Mouse (Mus musculus): ENCODE measurements around the gene Fignl1. TPM values are rescaled to one million over a fixed set of nuclear protein-coding genes. Genes with fewer than 3 reads are reported as not detected.

Gene Fignl1
- polyA plus RNA-seq, 1 experiment from 2014 or later, result 26.1 TPM

DNA sequence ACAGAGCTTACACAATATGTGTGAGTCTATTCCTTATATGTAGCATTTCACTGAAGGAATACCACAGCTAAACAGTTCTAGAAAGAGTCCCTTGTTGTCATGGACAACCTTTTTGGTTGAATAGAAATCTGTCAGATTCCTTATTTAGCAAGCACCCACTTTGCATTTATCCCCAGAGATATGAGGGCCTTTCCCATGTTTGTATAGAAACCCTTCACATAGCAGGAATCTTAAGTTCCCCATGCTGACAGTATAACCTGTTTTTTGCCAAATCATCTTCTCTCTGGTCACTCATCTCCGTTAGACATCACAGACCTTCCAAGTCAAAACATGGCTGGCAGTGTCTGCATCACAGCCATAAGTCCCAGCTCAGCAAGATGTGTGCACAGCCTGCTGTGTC is 64.5 kb downstream of the Fignl1 start:
- no peak overlapping the region for H3K4me3 ChIP-seq
- H3K9me3 ChIP-seq, result no peaks in the 10 kb centered on the region
- no peaks in the 10 kb centered on the region for H3K36me3 ChIP-seq
- WGBS, result 68% methylated on average over 1 of the region's 1 CpGs
- ATAC-seq (replicated peaks), result no peak
- H3K27ac ChIP-seq (replicated peaks), result no peak overlapping the region
- H3K4me2 ChIP-seq (replicated peaks), result no peak overlapping the region
- no peaks in the 10 kb centered on the region for H3K27me3 ChIP-seq
- H3K4me1 ChIP-seq, result no peaks in the 10 kb centered on the region
- H3K9ac ChIP-seq (replicated peaks), result no peak overlapping the region

DNA sequence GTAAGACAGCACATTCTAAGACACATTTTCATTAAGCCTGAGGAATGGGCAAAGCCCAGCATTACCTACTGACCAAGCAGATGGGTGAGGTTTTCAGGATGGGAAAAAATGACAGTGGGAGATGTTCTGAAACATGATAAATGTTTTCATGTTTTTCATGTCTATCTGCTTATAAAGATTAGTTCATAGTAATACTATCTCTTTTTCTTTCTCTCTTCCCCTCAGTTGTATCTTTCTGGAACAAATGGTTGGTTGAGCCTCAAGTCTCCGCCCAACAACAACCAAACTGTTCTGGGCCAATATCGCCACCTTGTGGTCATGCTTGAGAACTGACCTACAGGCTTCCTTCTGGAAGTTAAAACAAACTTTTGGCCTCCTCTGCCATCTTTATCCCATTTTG is 66.1 kb downstream of the Fignl1 start:
- H3K4me2 ChIP-seq (replicated peaks), result no peak overlapping the region
- H3K27ac ChIP-seq (replicated peaks), result no peak overlapping the region
- no peak overlapping the region for H3K4me3 ChIP-seq
- no peaks in the 10 kb centered on the region for H3K27me3 ChIP-seq
- H3K4me1 ChIP-seq, result no peaks in the 10 kb centered on the region
- H3K9me3 ChIP-seq, result no peaks in the 10 kb centered on the region
- H3K36me3 ChIP-seq, result no peaks in the 10 kb centered on the region
- H3K9ac ChIP-seq (replicated peaks), result no peak overlapping the region
- no peak for ATAC-seq (replicated peaks)
- 36% methylated on average over 2 of the region's 2 CpGs for WGBS

DNA sequence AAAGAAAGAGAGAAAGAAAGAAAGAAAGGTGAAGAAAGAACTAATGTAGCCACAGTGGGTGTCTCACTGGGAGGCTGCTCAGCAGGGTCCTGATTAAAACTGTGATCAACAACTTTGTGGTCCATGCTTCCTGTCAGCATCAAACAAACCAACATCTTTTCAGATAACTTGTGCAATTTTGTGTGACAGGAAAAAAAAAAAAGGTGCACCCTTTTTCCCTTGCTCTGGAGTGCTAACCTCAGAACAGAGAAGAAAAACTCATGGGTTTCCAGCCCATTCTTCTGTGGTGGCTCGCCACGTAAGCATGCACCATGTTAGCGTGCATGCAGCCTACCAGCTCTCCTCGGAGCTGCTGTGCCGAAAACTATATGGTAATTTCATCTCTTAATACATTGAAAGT is 67.2 kb downstream of the Fignl1 start:
- ATAC-seq (replicated peaks), result no peak
- Histone ChIP-seq H3K9me3 (no peaks in the 10 kb centered on the region), H3K4me2 (replicated peaks) (no peak overlapping the region), H3K9ac (replicated peaks) (no peak overlapping the region), H3K4me3 (no peak overlapping the region), H3K36me3 (no peaks in the 10 kb centered on the region), H3K27ac (replicated peaks) (no peak overlapping the region), H3K27me3 (no peaks in the 10 kb centered on the region), H3K4me1 (no peaks in the 10 kb centered on the region)
- 88% methylated on average over 5 of the region's 5 CpGs for WGBS

DNA sequence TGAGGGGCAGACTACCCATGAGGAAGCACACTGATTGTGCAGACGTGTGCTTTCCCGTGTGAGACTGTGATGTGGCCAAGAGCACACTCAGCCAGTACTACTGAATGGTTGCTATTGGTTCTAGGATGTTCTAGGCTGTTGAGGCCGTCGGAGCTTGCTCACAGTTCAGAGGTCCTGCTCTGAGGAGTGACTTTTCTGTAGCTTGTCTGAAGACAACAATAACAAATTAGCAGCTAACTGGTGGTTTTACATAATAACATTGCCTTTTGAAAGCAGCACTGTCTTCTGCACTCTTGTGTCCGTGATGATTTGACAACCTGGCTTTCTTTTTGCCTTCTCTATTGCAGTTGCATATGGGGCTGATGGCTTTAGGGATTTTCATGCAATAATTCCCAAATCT is 68.2 kb downstream of the Fignl1 start:
- no peak overlapping the region for H3K4me2 ChIP-seq (replicated peaks)
- H3K27me3 ChIP-seq, result no peaks in the 10 kb centered on the region
- no peaks in the 10 kb centered on the region for H3K4me1 ChIP-seq
- H3K9ac ChIP-seq (replicated peaks), result no peak overlapping the region
- H3K4me3 ChIP-seq, result no peak overlapping the region
- WGBS, result 84% methylated on average over 5 of the region's 5 CpGs
- ATAC-seq (replicated peaks), result no peak
- no peaks in the 10 kb centered on the region for H3K36me3 ChIP-seq
- no peak overlapping the region for H3K27ac ChIP-seq (replicated peaks)
- no peaks in the 10 kb centered on the region for H3K9me3 ChIP-seq

DNA sequence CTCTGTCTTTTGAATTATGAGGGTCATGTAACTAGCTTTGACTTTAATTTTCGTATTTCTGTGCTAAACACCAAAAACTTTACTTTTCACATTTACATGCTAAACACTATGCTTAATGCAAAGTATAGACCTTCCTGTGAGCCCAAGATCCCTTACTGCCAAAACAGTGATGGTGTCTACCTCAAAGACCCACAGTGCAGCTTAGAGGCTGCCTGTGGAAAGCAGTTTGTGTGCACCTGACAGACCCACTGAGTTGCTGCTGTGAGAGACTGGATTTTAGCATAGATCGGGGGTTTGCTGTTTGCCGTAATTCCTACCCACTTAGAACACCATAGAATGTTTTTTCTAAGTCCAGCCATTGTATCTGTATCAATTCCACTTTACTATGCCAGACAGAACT is 69.7 kb downstream of the Fignl1 start:
- Histone ChIP-seq H3K36me3 (no peaks in the 10 kb centered on the region), H3K4me2 (replicated peaks) (no peak overlapping the region), H3K27me3 (no peaks in the 10 kb centered on the region), H3K9ac (replicated peaks) (no peak overlapping the region), H3K4me1 (no peaks in the 10 kb centered on the region), H3K4me3 (no peak overlapping the region), H3K27ac (replicated peaks) (no peak overlapping the region), H3K9me3 (no peaks in the 10 kb centered on the region)
- no peak for ATAC-seq (replicated peaks)
- 89% methylated on average over 3 of the region's 3 CpGs for WGBS

DNA sequence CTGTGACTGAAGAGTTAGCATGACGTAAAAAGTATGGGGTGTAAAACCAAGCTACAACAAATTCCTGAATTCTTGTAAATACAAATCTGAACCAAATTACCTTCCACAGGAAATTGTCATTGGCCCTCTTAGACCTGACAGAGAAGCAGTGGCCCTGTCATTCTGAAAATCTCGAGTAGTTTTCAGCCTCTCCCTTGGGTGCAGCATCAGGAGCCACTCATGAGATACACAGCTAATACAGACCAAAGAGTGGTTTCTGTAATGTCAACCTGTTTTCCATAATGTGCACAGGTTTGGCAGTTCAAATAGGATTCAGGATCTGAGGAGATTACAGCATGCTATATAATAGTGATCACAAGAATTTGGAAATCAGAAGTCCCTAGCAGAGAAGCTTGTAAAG is 71.2 kb downstream of the Fignl1 start:
- no peak overlapping the region for H3K4me3 ChIP-seq
- no peak overlapping the region for H3K27ac ChIP-seq (replicated peaks)
- no peak for ATAC-seq (replicated peaks)
- H3K4me2 ChIP-seq (replicated peaks), result no peak overlapping the region
- H3K27me3 ChIP-seq, result no peaks in the 10 kb centered on the region
- H3K36me3 ChIP-seq, result no peaks in the 10 kb centered on the region
- no peaks in the 10 kb centered on the region for H3K4me1 ChIP-seq
- 72% methylated on average over 2 of the region's 2 CpGs for whole genome bisulfite sequencing
- no peak overlapping the region for H3K9ac ChIP-seq (replicated peaks)
- H3K9me3 ChIP-seq, result no peaks in the 10 kb centered on the region

Other genes with a start within 250 kb of the Fignl1 start
- not detected in 2 replicates for gene 4930512M02Rik, start 181.1 kb downstream of the Fignl1 start, polyA plus RNA-seq (2015; fragmentation: Nextera tagmentation; extraction: Ambion mirVana)
- 2.4 and 2.8 TPM in 2 replicates for gene Ikzf1, start 124.0 kb downstream of the Fignl1 start, polyA plus RNA-seq (2015; fragmentation: Nextera tagmentation; extraction: Ambion mirVana)
- 3.2 and 6.9 TPM in 2 replicates for gene Ddc, start 89.2 kb upstream of the Fignl1 start, polyA plus RNA-seq (2015; fragmentation: Nextera tagmentation; extraction: Ambion mirVana)
- 97.9 and 99.1 TPM in 2 replicates for gene Grb10, start 229.7 kb upstream of the Fignl1 start, polyA plus RNA-seq (2015; fragmentation: Nextera tagmentation; extraction: Ambion mirVana)